Comparison of ENCODE assay signal across 7 mouse cellular contexts in the genomic region with DNA sequence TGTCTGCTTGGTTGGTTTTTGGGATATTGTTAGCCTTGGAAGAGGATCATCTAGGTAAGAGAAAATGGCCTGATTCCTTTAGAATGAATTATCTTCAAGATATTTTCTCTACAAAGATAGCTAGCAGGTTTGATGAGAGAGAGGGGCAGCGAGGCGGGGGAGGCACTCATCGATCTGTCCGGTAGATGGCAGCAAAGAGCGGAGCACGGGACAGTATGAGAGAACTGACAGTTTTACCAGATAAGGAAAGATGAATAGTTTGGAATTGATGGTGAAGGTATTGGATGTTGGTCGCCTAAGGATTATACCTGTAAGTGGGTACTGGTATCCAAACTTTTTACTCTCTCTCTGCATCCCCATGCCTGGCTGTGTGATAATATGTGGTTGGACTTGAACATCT. TPM values are rescaled to one million over a fixed set of nuclear protein-coding genes. Genes with fewer than 3 reads are reported as not detected.
DNase-seq lines count a peak whose midpoint lies in the region; ATAC-seq and TF ChIP-seq lines count a peak whose summit lies in the region.

No protein-coding gene starts in this region.

- H3K79me3 ChIP-seq in C2C12 (ENCODE audit: low read depth) = peaks cover 19% of the 10 kb centered on the region

- WGBS in midbrain, embryonic 11.5 days = 2% methylated on average over 7 of the region's 7 CpGs

- H3K9me3 ChIP-seq in E14TG2a.4 (ENCODE audit: low read length) = no peaks in the 10 kb centered on the region
- no peaks in the 10 kb centered on the region for H3K9me3 ChIP-seq in midbrain, embryonic 11.5 days (ENCODE audit: control insufficient read depth, low read length)

- TF ChIP-seq CTCF in C2C12 (IDR thresholded peaks at IDR 0.05; ENCODE audit: control insufficient read depth, insufficient read depth, insufficient read length) (peak; percentile 78), E14TG2a.4 (conservative IDR thresholded peaks at IDR 0.05; ENCODE audit: low read length) (peak; percentile 88)
- peak; percentile 96 for TF ChIP-seq CTCF in gastrocnemius, adult 2 months (IDR thresholded peaks at IDR 0.05)

- ATAC-seq in midbrain, embryonic 11.5 days (ENCODE audit: low FRiP score) = no peak

- peaks cover 19% of the 10 kb centered on the region for H3K79me2 ChIP-seq in C2C12 (ENCODE audit: control insufficient read depth, insufficient read depth)

- H3K9ac ChIP-seq in midbrain, embryonic 11.5 days (ENCODE audit: low read length) = no peak overlapping the region

- no peak overlapping the region for H3K4me3 ChIP-seq in C2C12 (ENCODE audit: insufficient read depth, poor library complexity, severe bottlenecking)
- H3K4me3 ChIP-seq in E14TG2a.4 (replicated peaks; ENCODE audit: low read length) = no peak overlapping the region
- H3K4me3 ChIP-seq in gastrocnemius, adult 2 months = no peak overlapping the region
- H3K4me3 ChIP-seq in midbrain, embryonic 11.5 days (ENCODE audit: low read depth, low read length) = no peak overlapping the region

- H3K36me3 ChIP-seq in C2C12 (ENCODE audit: control insufficient read depth, insufficient read depth) (no peaks in the 10 kb centered on the region), E14TG2a.4 (ENCODE audit: insufficient read depth, low read length) (peaks cover 4% of the 10 kb centered on the region)
- no peaks in the 10 kb centered on the region for H3K36me3 ChIP-seq in midbrain, embryonic 11.5 days (ENCODE audit: control insufficient read depth, insufficient read depth, low read length)

- H3K4me1 ChIP-seq in E14TG2a.4 (replicated peaks; ENCODE audit: low read depth, low read length) = peaks cover 32% of the 10 kb centered on the region
- H3K4me1 ChIP-seq in midbrain, embryonic 11.5 days (ENCODE audit: control insufficient read depth, insufficient read depth, low read length) = peaks cover 3% of the 10 kb centered on the region; the same call in 1 of the 2 replicates

- H3K27me3 ChIP-seq in C2C12 (ENCODE audit: control insufficient read depth, insufficient read depth, insufficient read length) = peaks cover 2% of the 10 kb centered on the region
- 0 out of 2 replicates have a peak, but pooled peaks cover 1% of the 10 kb centered on the region for H3K27me3 ChIP-seq in E14TG2a.4 (ENCODE audit: insufficient read depth, low read length)
- H3K27me3 ChIP-seq in midbrain, embryonic 11.5 days (ENCODE audit: control insufficient read depth, insufficient read depth, low read length) = no peaks in the 10 kb centered on the region

- DNase-seq in cerebellum, adult 18-20 months = peak; percentile 79 to 88
- DNase-seq in gastrocnemius, adult 2 months = peak; percentile 80
- DNase-seq in layer of hippocampus, postnatal 14 days (ENCODE audit: low spot score in 2 of 2) = peak; percentile 75 to 82
- DNase-seq in midbrain, embryonic 11.5 days (ENCODE audit: low spot score, missing footprints) = peak; percentile 99
- peak; percentile 57 to 79 for DNase-seq in spleen, postnatal 14 days (ENCODE audit: low spot score in 2 of 2)

- no peak overlapping the region for H3K27ac ChIP-seq in gastrocnemius, adult 2 months
- no peak overlapping the region for H3K27ac ChIP-seq in midbrain, embryonic 11.5 days (ENCODE audit: low read depth, low read length)

- intact Hi-C loops in gastrocnemius, adult 2 months (cut with DNase I) = loop anchor here (1.0 to 2.0 kb wide), 3 partner anchors 64 to 142 kb away; no protein-coding TSS in a partner anchor

- no peak overlapping the region for H3K4me2 ChIP-seq in midbrain, embryonic 11.5 days

- no peak overlapping the region for H3ac ChIP-seq in C2C12 (ENCODE audit: control insufficient read depth, insufficient read length, low read depth)

TF ChIP-seq in C2C12, 6 proteins besides CTCF, POLR2A, EP300 and RAD21:
- TF ChIP-seq CEBPB (IDR thresholded peaks at IDR 0.05; ENCODE audit: low read depth) (no peak), MYOD1 (IDR thresholded peaks at IDR 0.05; ENCODE audit: control insufficient read depth, insufficient read length, low read depth) (no peak), MAX (IDR thresholded peaks at IDR 0.05) (no peak), MYOG (IDR thresholded peaks at IDR 0.05; ENCODE audit: control insufficient read depth, extremely low read depth, insufficient read length) (no peak), USF1 (IDR thresholded peaks at IDR 0.05; ENCODE audit: low read depth) (no peak), FOSL1 (IDR thresholded peaks at IDR 0.05; ENCODE audit: insufficient read depth, low read length, poor library complexity, severe bottlenecking) (no peak)

RNA-seq across cellular contexts. Expression of a gene that starts 14.7 kb away (rescaled TPM):
- 12.9 TPM for polyA plus RNA-seq in C2C12 (2012; fragmentation: generic; extraction: Trizol)
- 1 to 10 TPM; 2.8 to 5.9 TPM for total RNA-seq in gastrocnemius, adult 2 months (2021)
- 10 to 100 TPM; 20.2 to 22.7 TPM for total RNA-seq in layer of hippocampus, postnatal 14 days (2021)
- polyA plus RNA-seq in midbrain, embryonic 11.5 days (2014; fragmentation: Nextera tagmentation; extraction: Ambion mirVana) = 110 and 121 TPM in 2 replicates

RNA-seq across cellular contexts. Expression of a gene that starts 19.0 kb away (rescaled TPM):
- polyA plus RNA-seq in C2C12 (2012; fragmentation: generic; extraction: Trizol) = 3.5 TPM
- 1 to 10 TPM; 3.1 to 4.1 TPM for total RNA-seq in gastrocnemius, adult 2 months (2021)
- 10 to 100 TPM; 46.4 to 46.9 TPM for total RNA-seq in layer of hippocampus, postnatal 14 days (2021)
- 11.8 and 12.3 TPM in 2 replicates for polyA plus RNA-seq in midbrain, embryonic 11.5 days (2014; fragmentation: Nextera tagmentation; extraction: Ambion mirVana)

Comparison
In these comparisons a context has a peak if more than half of its experiments do, and no peak if none do; other contexts are left out.
1. RNA of a gene that starts 19.0 kb away (total RNA-seq): 46.4 to 46.9 TPM in layer of hippocampus, postnatal 14 days; 3.1 to 4.1 TPM in gastrocnemius, adult 2 months; every median in the first group is over 4 times any median in the second.
2. Peak in every context shown above with its lines, with median percentiles within 50 percentile points of each other: CTCF ChIP-seq and DNase-seq.